14 mouse cellular contexts compared by ENCODE assay signal in the genomic region with DNA sequence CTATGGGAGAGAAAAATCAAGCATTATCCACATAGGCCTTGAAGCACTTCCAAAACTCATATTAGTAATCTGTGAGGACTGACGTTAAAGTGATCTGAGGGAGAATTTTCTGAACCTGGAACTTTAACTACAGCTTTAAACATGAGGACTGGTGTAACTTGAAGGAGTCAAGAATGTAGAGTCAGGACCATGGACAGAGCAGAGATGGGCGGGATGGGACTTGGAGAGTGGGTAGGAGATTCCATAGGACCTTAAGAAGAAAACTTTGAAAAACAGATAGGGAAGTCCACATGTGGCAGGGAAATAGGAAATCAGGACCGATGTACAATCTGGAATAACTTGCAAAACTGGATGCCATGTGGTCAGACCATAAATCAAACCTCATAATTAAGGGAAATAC. TPM values are rescaled to one million over a fixed set of nuclear protein-coding genes. Genes with fewer than 3 reads are reported as not detected.
A peak's percentile ranks its signal among the peaks of the same experiment; 100 is the strongest.
DNase-seq lines count a peak whose midpoint lies in the region; ATAC-seq and TF ChIP-seq lines count a peak whose summit lies in the region.
"Had no signal": no experiment of that assay in that cellular context is flagged by ENCODE, and none has a peak within 500 bp of the region (broad histone marks: within the 10 kb centered on the region; RNA-seq: fewer than 3 reads in every experiment).

No protein-coding gene starts in this region.

- peak; percentile 32 to 61 for DNase-seq in heart, postnatal 10 days
- no peak for DNase-seq in heart, adult 8-10 months (ENCODE audit: low spot score)
- peak; percentile 13 for DNase-seq in ovary, postnatal 14 days (ENCODE audit: low spot score)
- DNase-seq in ovary, postnatal 10 days (ENCODE audit: low spot score): no peak
- peak; percentile 75 for DNase-seq in embryo, embryonic 11 days
- peak; percentile 31 for DNase-seq in stomach, postnatal 0 days (ENCODE audit: low spot score)
- DNase-seq: adrenal gland, postnatal 25 days; cerebellum, adult 9-11 months; heart, adult 18-20 months; layer of hippocampus, adult 9-11 months; liver, embryonic 13.5 days had no signal

- no peak for TF ChIP-seq CTCF in stomach, postnatal 0 days (IDR thresholded peaks at IDR 0.05; ENCODE audit: low read depth)

- WGBS in stomach, postnatal 0 days: 34% methylated on average over 3 of the region's 3 CpGs

- H3K27ac ChIP-seq in stomach, postnatal 0 days (replicated peaks): no peak overlapping the region
- H3K27ac ChIP-seq: liver, embryonic 13.5 days had no signal

- no peaks in the 10 kb centered on the region for H3K36me3 ChIP-seq in stomach, postnatal 0 days (ENCODE audit: control insufficient read depth, insufficient read depth, low read length)
- H3K36me3 ChIP-seq: liver, embryonic 13.5 days had no signal

- H3K4me2 ChIP-seq in stomach, postnatal 0 days (replicated peaks; ENCODE audit: low read depth): no peak overlapping the region
- H3K4me2 ChIP-seq: liver, embryonic 13.5 days had no signal

- H3K4me1 ChIP-seq in stomach, postnatal 0 days (replicated peaks; ENCODE audit: control insufficient read depth, insufficient read depth): no peaks in the 10 kb centered on the region
- H3K4me1 ChIP-seq: liver, embryonic 13.5 days had no signal

- H3K9me3 ChIP-seq in stomach, postnatal 0 days (ENCODE audit: control insufficient read depth, low read length): no peaks in the 10 kb centered on the region
- H3K9me3 ChIP-seq: liver, embryonic 13.5 days had no signal

- intact Hi-C loops in heart, postnatal 10 days (cut with DNase I): no loop called here

- H3K27me3 ChIP-seq in stomach, postnatal 0 days (ENCODE audit: control insufficient read depth, insufficient read depth, low read length): no peaks in the 10 kb centered on the region
- H3K27me3 ChIP-seq: liver, embryonic 13.5 days had no signal

- no peak for ATAC-seq in stomach, postnatal 0 days (ENCODE audit: low FRiP score, low TSS enrichment)
- no peak for ATAC-seq in inflammation-experienced regulatory T-cells, adult 6 months
- ATAC-seq in activated CD4-positive, CD25-positive, alpha-beta regulatory T cell, adult 4 months: no peak
- ATAC-seq: hindbrain, embryonic 16.5 days had no signal

- H3K9ac ChIP-seq in stomach, postnatal 0 days (ENCODE audit: low read length): no peak overlapping the region
- H3K9ac ChIP-seq: liver, embryonic 13.5 days had no signal

- no peak overlapping the region for H3K4me3 ChIP-seq in stomach, postnatal 0 days (ENCODE audit: low read depth, low read length)
- H3K4me3 ChIP-seq: liver, embryonic 13.5 days had no signal

- no peak for TF ChIP-seq EP300 in stomach, postnatal 0 days (optimal IDR thresholded peaks at IDR 0.05)

RNA-seq across cellular contexts. Expression of a gene that starts 36.7 kb away (rescaled TPM):
- 10 to 100 TPM; 21.5 to 24.0 TPM for total RNA-seq in heart, postnatal 10 days (2021)
- total RNA-seq in heart, adult 8-10 months (2022): 10 to 100 TPM; 12.4 to 17.4 (median 16.4) TPM
- polyA plus RNA-seq in stomach, postnatal 0 days (2015; fragmentation: Nextera tagmentation; extraction: Ambion mirVana): 15.4 and 16.4 TPM in 2 replicates
- polyA plus RNA-seq in inflammation-experienced regulatory T-cells, adult 6 months (2017; shearing (Covaris generic)): 10 to 100 TPM in 2 of 3 experiments, 1 to 10 TPM in 1; 6.6 to 22.4 (median 21.6) TPM
- 10 to 100 TPM; 18.6 to 19.1 TPM for polyA plus RNA-seq in activated CD4-positive, CD25-positive, alpha-beta regulatory T cell, adult 4 months (2017; shearing (Covaris generic))

Comparison
In these comparisons a context has a peak if more than half of its experiments do, and no peak if none do; other contexts are left out.
1. DNase-seq: peak in heart, postnatal 10 days (2 of 2), ovary, postnatal 14 days (single experiment), embryo, embryonic 11 days (single experiment) and stomach, postnatal 0 days (single experiment); none in heart, adult 8-10 months (single experiment) and ovary, postnatal 10 days (single experiment).